ENCODE assay signal across 11 mouse cellular contexts in genomic region chr15:101092121-101092828, GRCm38 (mm10). TPM values are rescaled to one million over a fixed set of nuclear protein-coding genes. Genes with fewer than 3 reads are reported as not detected.
DNase-seq lines count a peak whose midpoint lies in the region; ATAC-seq and TF ChIP-seq lines count a peak whose summit lies in the region.
"Had no signal": no experiment of that assay in that cellular context is flagged by ENCODE, and none has a peak within 500 bp of the region (broad histone marks: within the 10 kb centered on the region; RNA-seq: fewer than 3 reads in every experiment).

No protein-coding gene starts in this region.

- H3K4me3 ChIP-seq in midbrain, embryonic 10.5 days = peak overlapping the region; percentile 42
- no peak overlapping the region for H3K4me3 ChIP-seq in midbrain, postnatal 0 days (ENCODE audit: low read depth, low read length)
- no peak overlapping the region for H3K4me3 ChIP-seq in hindbrain, embryonic 11.5 days (ENCODE audit: low read depth, low read length)
- H3K4me3 ChIP-seq in liver, embryonic 12.5 days = no peak overlapping the region

- DNase-seq in midbrain, embryonic 10.5 days (ENCODE audit: low spot score) = peak; percentile 72
- DNase-seq in midbrain, postnatal 0 days (ENCODE audit: low spot score) = no peak
- peak; percentile 58 for DNase-seq in hindbrain, embryonic 11.5 days (ENCODE audit: low spot score)
- no peak for DNase-seq in B cell, adult 2 months
- no peak for DNase-seq in urinary bladder, adult 18-20 months (ENCODE audit: low spot score in 2 of 2)
- no peak for DNase-seq in left cerebral cortex, postnatal 14 days (ENCODE audit: low spot score in 2 of 2)
- no peak for DNase-seq in gastrocnemius, postnatal 4 days (ENCODE audit: low spot score in 2 of 2)

- no peak overlapping the region for H3K4me2 ChIP-seq in midbrain, postnatal 0 days (ENCODE audit: low read depth, low read length, poor library complexity, severe bottlenecking)
- peak overlapping the region; percentile 19 for H3K4me2 ChIP-seq in hindbrain, embryonic 11.5 days (replicated peaks; ENCODE audit: low read depth, low read length)
- H3K4me2 ChIP-seq in liver, embryonic 12.5 days = 0 out of 2 replicates have a peak overlapping the region, but pooled peaks have one; percentile 0

- no peaks in the 10 kb centered on the region for H3K9me3 ChIP-seq in midbrain, embryonic 10.5 days (replicated peaks)
- H3K9me3 ChIP-seq in midbrain, postnatal 0 days (ENCODE audit: low read length) = no peaks in the 10 kb centered on the region
- H3K9me3 ChIP-seq in hindbrain, embryonic 11.5 days (ENCODE audit: control insufficient read depth, low read length) = no peaks in the 10 kb centered on the region
- no peaks in the 10 kb centered on the region for H3K9me3 ChIP-seq in liver, embryonic 12.5 days (replicated peaks)

- no peak overlapping the region for H3K9ac ChIP-seq in midbrain, postnatal 0 days (replicated peaks; ENCODE audit: low read length, poor library complexity, severe bottlenecking)
- peak overlapping the region; percentile 47 for H3K9ac ChIP-seq in hindbrain, embryonic 11.5 days (ENCODE audit: low read depth, low read length)
- H3K9ac ChIP-seq in liver, embryonic 12.5 days = no peak overlapping the region

- H3K27me3 ChIP-seq in midbrain, embryonic 10.5 days (ENCODE audit: low read depth, poor library complexity, severe bottlenecking) = peaks cover 65% of the 10 kb centered on the region
- no peaks in the 10 kb centered on the region for H3K27me3 ChIP-seq in midbrain, postnatal 0 days (ENCODE audit: insufficient read depth, low read length)
- no peaks in the 10 kb centered on the region for H3K27me3 ChIP-seq in hindbrain, embryonic 11.5 days (ENCODE audit: control insufficient read depth, insufficient read depth, low read length)
- H3K27me3 ChIP-seq in liver, embryonic 12.5 days (replicated peaks) = peaks cover 10% of the 10 kb centered on the region
- H3K27me3 ChIP-seq: Patski had no signal

- H3K36me3 ChIP-seq in midbrain, embryonic 10.5 days = no peaks in the 10 kb centered on the region
- H3K36me3 ChIP-seq in midbrain, postnatal 0 days (ENCODE audit: insufficient read depth, low read length) = no peaks in the 10 kb centered on the region
- no peaks in the 10 kb centered on the region for H3K36me3 ChIP-seq in hindbrain, embryonic 11.5 days (ENCODE audit: control insufficient read depth, insufficient read depth, low read length)
- H3K36me3 ChIP-seq in liver, embryonic 12.5 days = no peaks in the 10 kb centered on the region

- peak overlapping the region; percentile 89 for H3K27ac ChIP-seq in midbrain, embryonic 10.5 days (replicated peaks)
- H3K27ac ChIP-seq in midbrain, postnatal 0 days (ENCODE audit: low read depth, low read length) = no peak overlapping the region
- H3K27ac ChIP-seq in hindbrain, embryonic 11.5 days (ENCODE audit: low read depth, low read length) = peak overlapping the region; percentile 89
- no peak overlapping the region for H3K27ac ChIP-seq in liver, embryonic 12.5 days

- peaks cover 72% of the 10 kb centered on the region for H3K4me1 ChIP-seq in midbrain, embryonic 10.5 days
- peaks cover 5% of the 10 kb centered on the region; the same call in 1 of the 2 replicates for H3K4me1 ChIP-seq in midbrain, postnatal 0 days (ENCODE audit: insufficient read depth, low read length)
- peaks cover 15% of the 10 kb centered on the region for H3K4me1 ChIP-seq in hindbrain, embryonic 11.5 days (replicated peaks; ENCODE audit: control insufficient read depth, insufficient read depth, low read length)
- peaks cover 11% of the 10 kb centered on the region for H3K4me1 ChIP-seq in liver, embryonic 12.5 days

- 14% methylated on average over 14 of the region's 14 CpGs for WGBS in midbrain, embryonic 10.5 days
- WGBS in midbrain, postnatal 0 days = 33% methylated on average over 14 of the region's 14 CpGs
- WGBS in hindbrain, embryonic 11.5 days = 18% methylated on average over 14 of the region's 14 CpGs
- WGBS in liver, embryonic 12.5 days (ENCODE audit: insufficient replicate concordance) = 33% methylated on average over 14 of the region's 14 CpGs

- intact Hi-C loops in left cerebral cortex, postnatal 14 days (cut with DNase I) = no loop called here

- TF ChIP-seq CTCF in midbrain, postnatal 0 days (IDR thresholded peaks at IDR 0.05) = no peak

- ATAC-seq in midbrain, postnatal 0 days (ENCODE audit: low FRiP score) = no peak
- no peak; the same call in 1 of the 2 replicates for ATAC-seq in hindbrain, embryonic 11.5 days (ENCODE audit: low FRiP score)
- no peak for ATAC-seq in liver, embryonic 12.5 days
- ATAC-seq: Patski had no signal

RNA-seq across cellular contexts. Expression of gene Fignl2, which starts 13.9 kb away (rescaled TPM):
- 0.88 and 1.7 TPM in 2 replicates for polyA plus RNA-seq in midbrain, embryonic 10.5 days (2016; fragmentation: Nextera tagmentation; extraction: Ambion mirVana)
- 1.0 and 3.4 TPM in 2 replicates for total RNA-seq in midbrain, postnatal 0 days (2014; rRNA removed)
- 0.04 and 0.05 TPM in 2 replicates for polyA plus RNA-seq in midbrain, postnatal 0 days (2015; fragmentation: Nextera tagmentation; extraction: Ambion mirVana)
- polyA plus RNA-seq in hindbrain, embryonic 11.5 days (2014; fragmentation: Nextera tagmentation; extraction: Ambion mirVana) = 1.2 and 2.1 TPM in 2 replicates
- polyA plus RNA-seq in liver, embryonic 12.5 days (2016; fragmentation: Nextera tagmentation; extraction: Ambion mirVana) = 0.17 and 0.25 TPM in 2 replicates
- 1 to 10 TPM in 1 of 2 experiments, under 1 TPM in 1; 0.99 to 1.5 TPM for total RNA-seq in left cerebral cortex, postnatal 14 days (2021)
- 1 to 10 TPM; 3.2 to 4.1 TPM for total RNA-seq in gastrocnemius, postnatal 4 days (2021)

RNA-seq across cellular contexts. Expression of gene Ankrd33, which starts 23.3 kb away (rescaled TPM):
- not detected in 2 replicates for polyA plus RNA-seq in midbrain, embryonic 10.5 days (2016; fragmentation: Nextera tagmentation; extraction: Ambion mirVana)
- total RNA-seq in midbrain, postnatal 0 days (2014; rRNA removed) = not detected in 2 replicates
- polyA plus RNA-seq in midbrain, postnatal 0 days (2015; fragmentation: Nextera tagmentation; extraction: Ambion mirVana) = not detected in 2 replicates
- polyA plus RNA-seq in hindbrain, embryonic 11.5 days (2014; fragmentation: Nextera tagmentation; extraction: Ambion mirVana) = not detected in 2 replicates
- polyA plus RNA-seq in liver, embryonic 12.5 days (2016; fragmentation: Nextera tagmentation; extraction: Ambion mirVana) = not detected in 2 replicates
- under 1 TPM in 1 of 2 experiments, not detected in 1; 0.21 TPM for total RNA-seq in left cerebral cortex, postnatal 14 days (2021)
- total RNA-seq in gastrocnemius, postnatal 4 days (2021) = not detected
- total RNA-seq: left cerebral cortex, postnatal 10 days had no signal
- polyA plus RNA-seq: cortical plate, adult 2 months; Patski had no signal

RNA-seq across cellular contexts. Expression of gene Acvrl1, which starts 36.0 kb away (rescaled TPM):
- polyA plus RNA-seq in midbrain, embryonic 10.5 days (2016; fragmentation: Nextera tagmentation; extraction: Ambion mirVana) = 8.9 and 10.7 TPM in 2 replicates
- 8.4 and 11.2 TPM in 2 replicates for total RNA-seq in midbrain, postnatal 0 days (2014; rRNA removed)
- 6.1 and 6.7 TPM in 2 replicates for polyA plus RNA-seq in midbrain, postnatal 0 days (2015; fragmentation: Nextera tagmentation; extraction: Ambion mirVana)
- 4.8 and 5.5 TPM in 2 replicates for polyA plus RNA-seq in hindbrain, embryonic 11.5 days (2014; fragmentation: Nextera tagmentation; extraction: Ambion mirVana)
- polyA plus RNA-seq in liver, embryonic 12.5 days (2016; fragmentation: Nextera tagmentation; extraction: Ambion mirVana) = 1.8 TPM in 2 replicates
- total RNA-seq in left cerebral cortex, postnatal 14 days (2021) = 10 to 100 TPM; 12.9 to 17.1 TPM
- total RNA-seq in gastrocnemius, postnatal 4 days (2021) = 10 to 100 TPM; 24.6 to 28.1 TPM
- polyA plus RNA-seq: Patski had no signal

RNA-seq across cellular contexts. Expression of gene Gm47841, which starts 45.1 kb away (rescaled TPM):
- not detected in 2 replicates for polyA plus RNA-seq in midbrain, embryonic 10.5 days (2016; fragmentation: Nextera tagmentation; extraction: Ambion mirVana)
- total RNA-seq in midbrain, postnatal 0 days (2014; rRNA removed) = not detected in 2 replicates
- polyA plus RNA-seq in midbrain, postnatal 0 days (2015; fragmentation: Nextera tagmentation; extraction: Ambion mirVana) = not detected in 2 replicates
- polyA plus RNA-seq in hindbrain, embryonic 11.5 days (2014; fragmentation: Nextera tagmentation; extraction: Ambion mirVana) = not detected in 2 replicates
- not detected in 2 replicates for polyA plus RNA-seq in liver, embryonic 12.5 days (2016; fragmentation: Nextera tagmentation; extraction: Ambion mirVana)
- not detected for total RNA-seq in left cerebral cortex, postnatal 14 days (2021)
- total RNA-seq in gastrocnemius, postnatal 4 days (2021) = under 1 TPM; 0.27 to 0.34 TPM
- polyA plus RNA-seq: cortical plate, adult 2 months had no signal

Comparison
In these comparisons a context has a peak if more than half of its experiments do, and no peak if none do; other contexts are left out.
1. DNase-seq: peak in midbrain, embryonic 10.5 days (single experiment) and hindbrain, embryonic 11.5 days (single experiment); none in midbrain, postnatal 0 days (single experiment), B cell, adult 2 months (0 of 2), urinary bladder, adult 18-20 months (0 of 2), left cerebral cortex, postnatal 14 days (0 of 2) and gastrocnemius, postnatal 4 days (0 of 2).
2. H3K27ac ChIP-seq: peak in midbrain, embryonic 10.5 days (single experiment) and hindbrain, embryonic 11.5 days (single experiment); none in midbrain, postnatal 0 days (single experiment) and liver, embryonic 12.5 days (single experiment).